Mouse (Mus musculus) bone marrow, adult 2 months (tissue): Measurements from ENCODE around the gene Ngf.

ENCODE experiments used
- CTCF ChIP-seq: fragments of 200-500 bp; IDR thresholded peaks from 2 replicates; pipeline ENCODE4 v1.5.1; 2011; ENCODE audit warnings: low read length, control low read depth; ENCODE audit not compliant: control insufficient read depth, insufficient read depth
- POLR2A ChIP-seq: fragments of 200-500 bp; IDR thresholded peaks from 2 replicates; pipeline ENCODE4 v1.6.1; 2011; ENCODE audit warnings: low read depth, mild to moderate bottlenecking, control low read depth, low read length, borderline replicate concordance; ENCODE audit not compliant: control insufficient read depth

DNA sequence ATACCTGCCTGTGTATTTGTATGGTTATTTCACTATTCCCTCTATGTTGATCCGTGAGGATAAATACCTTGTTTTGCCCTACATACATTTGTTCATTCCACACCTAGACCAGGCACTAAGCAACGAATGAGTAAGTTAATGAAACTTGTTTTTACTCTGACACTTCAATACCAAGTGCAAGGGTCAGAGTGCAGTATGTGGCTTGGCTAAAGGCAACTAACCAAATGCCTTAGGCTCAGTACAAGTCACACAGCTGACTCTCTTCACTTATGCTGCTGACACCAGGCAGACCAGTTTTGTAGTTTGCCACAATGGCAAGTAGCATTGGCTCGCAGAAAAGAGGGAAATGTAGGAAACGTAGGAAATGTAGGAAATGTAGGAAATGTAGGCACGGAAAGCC, 77.8 kb downstream of the Ngf start:
- TF ChIP-seq POLR2A (no peak), CTCF (no peak)
